Mouse (Mus musculus) MEL (cell line): ENCODE data around the gene Stn1. TPM values are rescaled to one million over a fixed set of nuclear protein-coding genes. Genes with fewer than 3 reads are reported as not detected.

Source experiments
- DNase-seq: peaks from one replicate; pipeline ENCODE4 v3.0.0; 2011; ENCODE audit warnings: low read depth, low spot score
- H3K27ac ChIP-seq: 2 replicates; pipeline ENCODE4 v1.5.1; 2012; ENCODE audit warnings: low read depth, mild to moderate bottlenecking, control low read depth, low read length, moderate library complexity; ENCODE audit not compliant: control insufficient read depth
- H3K27me3 ChIP-seq, 2 experiments: fragments of 150-350 bp in 1 of 2; sonication (generic) in 1 of 2; 2 replicates each; pipeline ENCODE4 v1.6.1; 2012; ENCODE audit warnings: low read length in 2 of 2, mild to moderate bottlenecking in 2 of 2, improper control_type of control experiment in 1 of 2, moderate library complexity in 1 of 2; ENCODE audit not compliant: insufficient read depth in 2 of 2, control insufficient read depth in 1 of 2
- H3K36me3 ChIP-seq, 2 experiments: 2 replicates each; pipeline ENCODE4 v1.6.1; 2012 to 2014; ENCODE audit warnings: low read length in 2 of 2, improper control_type of control experiment in 1 of 2, inconsistent platforms in 1 of 2, mild to moderate bottlenecking in 1 of 2; ENCODE audit not compliant: insufficient read depth in 2 of 2, control insufficient read depth in 1 of 2
- H3K4me1 ChIP-seq, 2 experiments: fragments of 150-350 bp in 1 of 2; sonication (generic) in 1 of 2; 2 replicates each; pipeline ENCODE4 v1.6.1; 2012; ENCODE audit warnings: low read length in 2 of 2, improper control_type of control experiment in 1 of 2, mild to moderate bottlenecking in 1 of 2; ENCODE audit not compliant: insufficient read depth in 2 of 2, control insufficient read depth in 1 of 2
- H3K4me3 ChIP-seq, 2 experiments: fragments of 150-350 bp in 1 of 2; sonication (generic) in 1 of 2; 2 replicates each; pipeline ENCODE4 v1.5.1; 2012; ENCODE audit warnings: low read depth in 2 of 2, low read length in 2 of 2, mild to moderate bottlenecking in 2 of 2, moderate library complexity in 2 of 2, control low read depth in 1 of 2, improper control_type of control experiment in 1 of 2; ENCODE audit not compliant: control insufficient read depth in 1 of 2, insufficient read depth in 1 of 2
- H3K79me2 ChIP-seq: 2 replicates; pipeline ENCODE4 v1.6.1; 2012; ENCODE audit warnings: mild to moderate bottlenecking, low read length, moderate library complexity; ENCODE audit not compliant: control insufficient read depth, poor library complexity, insufficient read depth
- H3K9ac ChIP-seq: 2 replicates; pipeline ENCODE4 v1.6.1; 2012; ENCODE audit warnings: low read depth, mild to moderate bottlenecking, control low read depth, low read length, moderate library complexity; ENCODE audit not compliant: control insufficient read depth, poor library complexity, severe bottlenecking
- H3K9me3 ChIP-seq: fragments of 150-350 bp; sonication (generic); replicated peaks from 2 replicates; pipeline ENCODE4 v1.6.1; 2012; ENCODE audit warnings: mild to moderate bottlenecking, low read length, improper control_type of control experiment, moderate library complexity; ENCODE audit not compliant: insufficient read depth
- E2F4 ChIP-seq: IDR thresholded peaks from 2 replicates; pipeline ENCODE4 v1.6.1; 2011; ENCODE audit warnings: low read depth, low read length, improper control_type of control experiment, borderline replicate concordance
- ELF1 ChIP-seq: IDR thresholded peaks from 2 replicates; pipeline ENCODE4 v1.6.1; 2014; ENCODE audit warnings: low read depth, mild to moderate bottlenecking, inconsistent platforms, low read length, improper control_type of control experiment, moderate library complexity
- EP300 ChIP-seq, 2 experiments: IDR thresholded peaks; 2 replicates each; pipeline ENCODE4 v1.6.1; 2011; ENCODE audit warnings: improper control_type of control experiment in 2 of 2, low read length in 2 of 2, low read depth in 1 of 2, mild to moderate bottlenecking in 1 of 2
- HCFC1 ChIP-seq: IDR thresholded peaks from 2 replicates; pipeline ENCODE4 v1.6.1; 2012; ENCODE audit warnings: low read depth, mild to moderate bottlenecking, inconsistent platforms, low read length, improper control_type of control experiment, moderate library complexity
- JUND ChIP-seq: IDR thresholded peaks from 2 replicates; pipeline ENCODE4 v1.6.1; 2011; ENCODE audit warnings: low read depth, mild to moderate bottlenecking, improper control_type of control experiment, low read length
- MAFK ChIP-seq: IDR thresholded peaks from 2 replicates; pipeline ENCODE4 v1.6.1; 2011; ENCODE audit warnings: low read depth, mild to moderate bottlenecking, low read length, improper control_type of control experiment, borderline replicate concordance
- MAX ChIP-seq: IDR thresholded peaks from 2 replicates; pipeline ENCODE4 v1.6.1; 2011; ENCODE audit warnings: low read length, improper control_type of control experiment
- MEF2A ChIP-seq: IDR thresholded peaks from 2 replicates; pipeline ENCODE4 v1.6.1; 2014; ENCODE audit warnings: low read depth, mild to moderate bottlenecking, inconsistent platforms, low read length, improper control_type of control experiment; ENCODE audit not compliant: poor library complexity, insufficient replicate concordance, severe bottlenecking; ENCODE audit errors: extremely low read depth
- MYC ChIP-seq: IDR thresholded peaks from 2 replicates; pipeline ENCODE4 v1.6.1; 2011; ENCODE audit warnings: low read depth, mild to moderate bottlenecking, low read length, improper control_type of control experiment, moderate library complexity
- NRF1 ChIP-seq: IDR thresholded peaks from 2 replicates; pipeline ENCODE4 v1.6.1; 2014; ENCODE audit warnings: low read depth, mild to moderate bottlenecking, inconsistent platforms, low read length, improper control_type of control experiment, moderate library complexity; ENCODE audit not compliant: poor library complexity, insufficient read depth, severe bottlenecking
- POLR2AphosphoS5 ChIP-seq: IDR thresholded peaks from 2 replicates; pipeline ENCODE4 v1.6.1; 2012; ENCODE audit warnings: low read depth, borderline replicate concordance, mild to moderate bottlenecking, inconsistent platforms, low read length, moderate library complexity, mixed read lengths
- SIN3A ChIP-seq: IDR thresholded peaks from 2 replicates; pipeline ENCODE4 v1.6.1; 2012; ENCODE audit warnings: low read length, improper control_type of control experiment, inconsistent platforms
- SMC3 ChIP-seq: IDR thresholded peaks from 2 replicates; pipeline ENCODE4 v1.6.1; 2011; ENCODE audit warnings: low read depth, low read length, improper control_type of control experiment
- TAL1 ChIP-seq: IDR thresholded peaks from 2 replicates; pipeline ENCODE4 v1.6.1; 2012; ENCODE audit warnings: mild to moderate bottlenecking, inconsistent platforms, low read length, moderate library complexity, mixed read lengths
- TBP ChIP-seq: IDR thresholded peaks from 2 replicates; pipeline ENCODE4 v1.8.0; 2011; ENCODE audit warnings: low read depth, low read length, improper control_type of control experiment
- TCF12 ChIP-seq: IDR thresholded peaks from 2 replicates; pipeline ENCODE4 v1.6.1; 2014; ENCODE audit warnings: low read depth, mild to moderate bottlenecking, inconsistent platforms, low read length, improper control_type of control experiment, moderate library complexity
- ZC3H11A ChIP-seq: IDR thresholded peaks from 2 replicates; pipeline ENCODE4 v1.6.1; 2012; ENCODE audit warnings: low read depth, mild to moderate bottlenecking, inconsistent platforms, low read length, improper control_type of control experiment
- polyA plus RNA-seq, 2 experiments: library from polyadenylated mRNA; stranded (reverse) in 1 of 2; unstranded in 1 of 2; fragments of >175 nt in 1 of 2; fragments of >200 nt in 1 of 2; gene quantifications; 2 replicates each; pipeline versions ENCODE4 v1.2.1 to v1.2.4; 2012; ENCODE audit warnings: low replicate concordance in 2 of 2, low read depth in 1 of 2; ENCODE audit not compliant: insufficient read length in 2 of 2, insufficient read depth in 1 of 2, missing spikeins in 1 of 2
- total RNA-seq: library from RNA; depleted of rRNA; stranded (reverse); fragments of 300-350 nt; gene quantifications from 2 replicates; pipeline ENCODE4 v1.2.3, GENCODE M21; 2012

The Stn1 gene
- total and polyA plus RNA-seq, 3 experiments, result 9.7 to 13.6 TPM; not detected in 1

- no peaks in the 10 kb centered on the region for H3K27me3 ChIP-seq
- no peak overlapping the region for H3K9ac ChIP-seq
- no peaks in the 10 kb centered on the region for H3K79me2 ChIP-seq
- H3K4me3 ChIP-seq, result no peak overlapping the region
- no peaks in the 10 kb centered on the region for H3K4me1 ChIP-seq
- H3K27ac ChIP-seq, result no peak overlapping the region
- no peak for TF ChIP-seq EP300 (IDR thresholded peaks at IDR 0.05; ENCODE audit: low read depth in 1 of 2, low read length in 2 of 2)
- no peak for TF ChIP-seq NRF1
- no peak for TF ChIP-seq SMC3
- TF ChIP-seq MAFK, result no peak
- no peak for TF ChIP-seq MAX
- TF ChIP-seq HCFC1, result no peak
- no peak for TF ChIP-seq TAL1
- TF ChIP-seq POLR2AphosphoS5, result no peak
- no peak for TF ChIP-seq ZC3H11A
- TF ChIP-seq MYC, result no peak
- no peak for TF ChIP-seq SIN3A
- no peaks in the 10 kb centered on the region for H3K36me3 ChIP-seq
- DNase-seq, result no peak
- H3K9me3 ChIP-seq, result no peaks in the 10 kb centered on the region
These were observed 79.4 kb downstream of the Stn1 start for GRCm38 (mm10) chr19:47457711-47458503.

GRCm38 (mm10) chr19:47456021-47456420, 81.3 kb downstream of the Stn1 start:
- Histone ChIP-seq H3K36me3 (no peaks in the 10 kb centered on the region), H3K27me3 (no peaks in the 10 kb centered on the region), H3K4me1 (no peaks in the 10 kb centered on the region), H3K9me3 (no peaks in the 10 kb centered on the region), H3K27ac (no peak overlapping the region), H3K79me2 (no peaks in the 10 kb centered on the region), H3K4me3 (no peak overlapping the region), H3K9ac (no peak overlapping the region)
- no peak for TF ChIP-seq TBP
- no peak for TF ChIP-seq E2F4
- no peak for TF ChIP-seq TCF12
- TF ChIP-seq ZC3H11A, result no peak
- TF ChIP-seq JUND, result no peak
- no peak for TF ChIP-seq ELF1
- TF ChIP-seq MEF2A, result no peak
- TF ChIP-seq EP300 (IDR thresholded peaks at IDR 0.05; ENCODE audit: low read depth in 1 of 2, low read length in 2 of 2), result no peak
- DNase-seq, result no peak
